Mouse (Mus musculus): ENCODE results near the gene Mypn.

- TF ChIP-seq POLR2A (IDR thresholded peaks at IDR 0.05; ENCODE audit: low read depth, low read length) (no peak), MEF2A (IDR thresholded peaks at IDR 0.05; ENCODE audit: borderline replicate concordance, low read depth, low read length) (no peak), NRF1 (IDR thresholded peaks at IDR 0.05; ENCODE audit: low read depth, low read length) (no peak), HCFC1 (IDR thresholded peaks at IDR 0.05; ENCODE audit: low read depth, low read length) (no peak), JUND (conservative IDR thresholded peaks at IDR 0.05; ENCODE audit: low read depth, low read length) (no peak)
Measured at GRCm38 (mm10) chr10:63091915-63092314, 111.8 kb downstream of the Mypn start.

All from CH12.LX (cell line).